Mouse (Mus musculus): ENCODE results near the gene B3gnt9. TPM values are rescaled to one million over a fixed set of nuclear protein-coding genes. Genes with fewer than 3 reads are reported as not detected.
"Not testable (repeated sequence)": the region's sequence is repeated elsewhere in the genome, so short reads cannot be mapped to it uniquely, and the experiment has no call there.

B3gnt9 gene
- polyA plus RNA-seq, 1 experiment from 2014 or later, result 14.7 TPM

DNA sequence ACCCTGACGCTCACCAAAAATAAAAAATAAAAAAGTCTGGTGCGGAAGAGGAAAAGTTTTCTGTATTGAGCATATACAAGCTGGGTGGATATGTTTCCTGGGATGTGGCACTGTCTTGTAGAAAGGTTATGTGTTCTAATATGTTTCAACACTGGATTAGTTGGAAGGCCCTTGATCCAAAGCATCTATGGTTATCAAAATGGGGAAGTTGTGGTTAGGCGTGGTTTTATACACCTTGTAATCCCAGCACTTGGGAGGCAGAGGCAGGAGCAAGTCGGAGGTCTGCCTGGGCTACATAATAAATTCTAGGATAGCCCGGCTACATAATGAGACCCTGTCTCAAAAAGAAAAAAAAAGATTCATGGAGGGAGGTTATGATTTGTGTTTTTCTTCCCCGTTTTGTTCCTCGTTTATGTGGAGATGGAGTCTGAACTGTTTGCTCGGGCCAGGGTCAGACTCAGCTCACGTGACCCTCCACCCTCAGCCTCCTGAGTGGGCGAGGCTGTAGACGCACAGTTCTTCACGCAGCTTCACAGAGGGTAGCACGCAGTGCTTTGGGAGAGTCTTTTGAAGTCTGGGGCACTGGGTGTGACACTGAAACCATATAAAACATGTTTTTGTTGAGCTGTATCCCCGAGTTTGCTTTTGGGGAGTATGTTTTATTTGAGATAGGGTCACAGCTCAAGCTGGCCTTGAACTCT lies 17.4 kb downstream of the B3gnt9 start:
- no peaks in the 10 kb centered on the region for H3K9me3 ChIP-seq (ENCODE audit: control insufficient read depth, low read length)
- no peak overlapping the region for H3K4me2 ChIP-seq (replicated peaks; ENCODE audit: low read depth)
- TF ChIP-seq EP300 (optimal IDR thresholded peaks at IDR 0.05), result no peak
- no peak for TF ChIP-seq CTCF (IDR thresholded peaks at IDR 0.05; ENCODE audit: low read depth)
- no peak overlapping the region for H3K4me3 ChIP-seq (ENCODE audit: low read depth, low read length)
- DNase-seq (ENCODE audit: low spot score), result no peak
- WGBS, result 73% methylated on average over 14 of the region's 14 CpGs
- no peaks in the 10 kb centered on the region for H3K4me1 ChIP-seq (replicated peaks; ENCODE audit: control insufficient read depth, insufficient read depth)
- H3K27ac ChIP-seq (replicated peaks), result no peak overlapping the region
- H3K9ac ChIP-seq (ENCODE audit: low read length), result no peak overlapping the region
- peaks cover 4% of the 10 kb centered on the region for H3K36me3 ChIP-seq (ENCODE audit: control insufficient read depth, insufficient read depth, low read length)
- H3K27me3 ChIP-seq (ENCODE audit: control insufficient read depth, insufficient read depth, low read length), result no peaks in the 10 kb centered on the region
- no peak for ATAC-seq (ENCODE audit: low FRiP score, low TSS enrichment)

DNA sequence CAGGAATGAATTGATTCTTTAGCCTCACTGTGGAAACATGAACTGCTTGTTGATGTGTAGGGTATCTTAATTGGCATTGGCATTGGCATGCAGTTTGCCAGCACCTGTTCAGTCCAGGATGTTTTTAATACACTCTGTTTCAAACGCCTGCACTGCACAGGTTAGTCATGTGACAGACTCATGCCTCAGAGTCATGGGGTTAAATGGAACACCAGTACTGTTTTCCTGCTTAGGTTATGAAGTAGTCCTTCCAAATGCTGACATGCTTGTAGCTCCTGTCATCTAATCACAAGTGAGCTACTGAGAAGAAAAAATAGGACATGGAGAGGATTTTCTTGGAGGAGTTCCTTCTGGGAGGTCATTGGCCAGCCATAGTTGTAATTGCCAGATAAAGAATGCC lies 19.7 kb downstream of the B3gnt9 start:
- no peak for DNase-seq (ENCODE audit: low spot score)
- Histone ChIP-seq H3K9ac (ENCODE audit: low read length) (no peak overlapping the region), H3K4me2 (replicated peaks; ENCODE audit: low read depth) (no peak overlapping the region), H3K4me3 (ENCODE audit: low read depth, low read length) (no peak overlapping the region), H3K4me1 (replicated peaks; ENCODE audit: control insufficient read depth, insufficient read depth) (no peaks in the 10 kb centered on the region), H3K9me3 (ENCODE audit: control insufficient read depth, low read length) (no peaks in the 10 kb centered on the region), H3K36me3 (ENCODE audit: control insufficient read depth, insufficient read depth, low read length) (no peaks in the 10 kb centered on the region; the same call in none of the 2 replicates), H3K27ac (replicated peaks) (no peak overlapping the region), H3K27me3 (ENCODE audit: control insufficient read depth, insufficient read depth, low read length) (no peaks in the 10 kb centered on the region)
- no peak for ATAC-seq (ENCODE audit: low FRiP score, low TSS enrichment)
- WGBS, result 50% methylated on average over 1 of the region's 1 CpGs
- no peak for TF ChIP-seq EP300 (optimal IDR thresholded peaks at IDR 0.05)
- no peak for TF ChIP-seq CTCF (IDR thresholded peaks at IDR 0.05; ENCODE audit: low read depth)

DNA sequence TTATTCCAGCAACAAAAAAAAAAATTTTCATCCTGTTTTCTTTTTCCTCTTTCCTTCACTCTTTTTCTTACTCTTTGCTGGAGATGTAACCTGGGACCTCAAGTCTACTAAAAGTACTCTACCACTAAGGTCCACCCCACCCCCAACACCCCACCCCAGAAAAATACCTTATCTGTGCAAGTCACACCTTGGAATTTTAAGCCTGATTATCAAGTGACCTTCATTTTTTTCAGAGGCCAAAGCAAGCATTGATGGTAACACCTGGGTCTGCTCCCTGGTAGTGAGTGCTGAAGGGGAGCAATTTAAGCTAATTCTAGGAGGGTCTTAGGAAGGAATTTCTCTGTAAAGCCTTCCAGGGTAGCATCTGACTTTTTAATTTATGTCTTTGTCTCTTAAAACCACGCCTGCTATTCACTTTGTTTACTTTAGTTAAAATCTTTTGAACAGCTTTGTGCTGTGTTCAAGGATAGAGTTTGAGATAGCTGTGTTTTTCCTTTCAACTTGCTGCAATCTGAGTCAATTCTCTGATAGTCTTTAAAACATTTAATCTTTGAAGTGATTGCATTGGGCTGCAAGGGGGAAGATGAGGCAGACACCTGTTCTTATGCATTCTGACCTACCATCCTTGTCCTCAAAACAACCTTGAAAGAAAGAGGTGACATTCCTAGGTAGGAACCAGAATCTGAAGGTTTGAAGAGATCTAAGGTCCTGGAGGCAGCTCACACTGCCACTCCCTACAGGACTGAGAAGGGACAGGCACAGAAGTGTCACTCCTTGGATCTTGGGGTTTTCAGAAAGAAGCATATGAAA lies 21.6 kb downstream of the B3gnt9 start:
- no peak overlapping the region for H3K4me3 ChIP-seq (ENCODE audit: low read depth, low read length)
- no peaks in the 10 kb centered on the region for H3K9me3 ChIP-seq (ENCODE audit: control insufficient read depth, low read length)
- ATAC-seq (ENCODE audit: low FRiP score, low TSS enrichment), result no peak
- no peak overlapping the region for H3K9ac ChIP-seq (ENCODE audit: low read length)
- no peak for DNase-seq (ENCODE audit: low spot score)
- no peaks in the 10 kb centered on the region for H3K4me1 ChIP-seq (replicated peaks; ENCODE audit: control insufficient read depth, insufficient read depth)
- 24% methylated on average over 1 of the region's 1 CpGs for WGBS
- no peaks in the 10 kb centered on the region for H3K27me3 ChIP-seq (ENCODE audit: control insufficient read depth, insufficient read depth, low read length)
- H3K36me3 ChIP-seq (ENCODE audit: control insufficient read depth, insufficient read depth, low read length), result no peaks in the 10 kb centered on the region; the same call in 1 of the 2 replicates
- H3K4me2 ChIP-seq (replicated peaks; ENCODE audit: low read depth), result no peak overlapping the region
- H3K27ac ChIP-seq (replicated peaks), result no peak overlapping the region
- no peak for TF ChIP-seq EP300 (optimal IDR thresholded peaks at IDR 0.05)
- no peak for TF ChIP-seq CTCF (IDR thresholded peaks at IDR 0.05; ENCODE audit: low read depth)

- H3K9ac ChIP-seq (ENCODE audit: low read length); DNase-seq (ENCODE audit: low spot score); H3K4me2 ChIP-seq (replicated peaks; ENCODE audit: low read depth); H3K9me3 ChIP-seq (ENCODE audit: control insufficient read depth, low read length); H3K36me3 ChIP-seq (ENCODE audit: control insufficient read depth, insufficient read depth, low read length); H3K4me1 ChIP-seq (replicated peaks; ENCODE audit: control insufficient read depth, insufficient read depth); H3K27ac ChIP-seq (replicated peaks); ATAC-seq (ENCODE audit: low FRiP score, low TSS enrichment); H3K27me3 ChIP-seq (ENCODE audit: control insufficient read depth, insufficient read depth, low read length); H3K4me3 ChIP-seq (ENCODE audit: low read depth, low read length): not testable (repeated sequence)
- 85% methylated on average over 4 of the region's 4 CpGs for WGBS
Observed at GRCm38 (mm10) chr8:105232321-105232693, 22.6 kb downstream of the B3gnt9 start.

- Histone ChIP-seq H3K9me3 (ENCODE audit: control insufficient read depth, low read length) (no peaks in the 10 kb centered on the region), H3K27me3 (ENCODE audit: control insufficient read depth, insufficient read depth, low read length) (no peaks in the 10 kb centered on the region), H3K4me3 (ENCODE audit: low read depth, low read length) (no peak overlapping the region), H3K4me2 (replicated peaks; ENCODE audit: low read depth) (no peak overlapping the region), H3K27ac (replicated peaks) (no peak overlapping the region; the same call in 1 of the 2 replicates), H3K36me3 (ENCODE audit: control insufficient read depth, insufficient read depth, low read length) (no peaks in the 10 kb centered on the region; the same call in 1 of the 2 replicates), H3K9ac (ENCODE audit: low read length) (no peak overlapping the region), H3K4me1 (replicated peaks; ENCODE audit: control insufficient read depth, insufficient read depth) (no peaks in the 10 kb centered on the region)
- WGBS, result 78% methylated on average over 12 of the region's 12 CpGs
- DNase-seq (ENCODE audit: low spot score), result no peak
- TF ChIP-seq CTCF (IDR thresholded peaks at IDR 0.05; ENCODE audit: low read depth), result no peak
- TF ChIP-seq EP300 (optimal IDR thresholded peaks at IDR 0.05), result no peak
- ATAC-seq (ENCODE audit: low FRiP score, low TSS enrichment), result no peak
Observed at GRCm38 (mm10) chr8:105231503-105232320, 23.2 kb downstream of the B3gnt9 start.

Data from stomach, postnatal 0 days (tissue).